Mouse (Mus musculus) lung, adult 10 weeks (tissue): Measurements from ENCODE around the gene Catsper2. TPM values are rescaled to one million over a fixed set of nuclear protein-coding genes. Genes with fewer than 3 reads are reported as not detected.

ENCODE experiments used
- polyA plus RNA-seq: library from polyadenylated mRNA; stranded (reverse); fragments of 350-450 nt; fragmentation: Illumina TruSeq; extraction: RNeasy Lipid Tissue Mini Kit (QIAGEN cat#74804); gene quantifications from one replicate; pipeline ENCODE4 v1.2.3, GENCODE M21; 2014; ENCODE audit warnings: low read depth, low replicate concordance; ENCODE audit not compliant: insufficient read depth

The Catsper2 gene
- polyA plus RNA-seq: 1.3 TPM

DNA sequence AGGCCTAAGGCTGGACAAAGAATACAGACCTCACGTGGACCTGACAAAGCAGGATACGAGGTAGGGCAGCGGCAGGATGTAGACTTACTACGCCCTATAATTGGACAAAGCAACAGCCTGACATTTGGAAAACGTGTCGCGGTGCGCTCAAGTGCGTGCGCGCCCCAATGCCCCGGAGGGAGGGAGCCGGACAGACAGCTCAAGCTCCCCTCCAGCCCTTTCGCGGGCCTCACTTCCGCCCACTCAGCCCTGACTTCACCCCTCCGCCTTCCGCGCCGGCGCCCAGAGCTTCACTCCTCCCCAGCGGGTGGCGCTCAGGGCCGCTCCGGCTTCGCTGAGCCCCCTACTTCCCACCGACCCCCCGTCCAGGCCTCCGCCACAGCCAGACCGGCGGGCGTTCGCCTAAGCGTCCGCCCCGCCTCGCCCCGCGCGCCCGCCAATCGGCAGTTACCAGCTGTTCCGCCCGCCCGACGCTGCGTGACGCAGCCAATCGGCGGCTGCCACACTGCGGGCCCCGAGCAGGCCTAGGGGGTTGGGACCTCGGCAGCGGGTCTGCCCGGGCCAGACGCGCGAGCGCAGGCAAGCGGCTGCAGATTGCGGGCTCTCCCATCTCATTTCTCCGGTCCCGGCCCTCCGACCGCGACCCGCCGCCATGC, at the start of gene Catsper2, which contains the start of gene Pdia3:
TSS of gene Catsper2 (minus strand) at position 406 of the 656 bp plus-strand sequence.
TSS of gene Pdia3 (plus strand) at position 389 of the 656 bp plus-strand sequence.

GRCm38 (mm10) chr2:121456692-121457642, 43.4 kb upstream of the Catsper2 start, which contains the start of gene Serinc4:
Gene Serinc4, minus strand, starts transcription at chr2:121456781.

GRCm38 (mm10) chr2:121452990-121453389, 39.4 kb upstream of the Catsper2 start, which contains the start of gene Hypk:
Gene Hypk, plus strand, starts transcription at chr2:121453290.

DNA sequence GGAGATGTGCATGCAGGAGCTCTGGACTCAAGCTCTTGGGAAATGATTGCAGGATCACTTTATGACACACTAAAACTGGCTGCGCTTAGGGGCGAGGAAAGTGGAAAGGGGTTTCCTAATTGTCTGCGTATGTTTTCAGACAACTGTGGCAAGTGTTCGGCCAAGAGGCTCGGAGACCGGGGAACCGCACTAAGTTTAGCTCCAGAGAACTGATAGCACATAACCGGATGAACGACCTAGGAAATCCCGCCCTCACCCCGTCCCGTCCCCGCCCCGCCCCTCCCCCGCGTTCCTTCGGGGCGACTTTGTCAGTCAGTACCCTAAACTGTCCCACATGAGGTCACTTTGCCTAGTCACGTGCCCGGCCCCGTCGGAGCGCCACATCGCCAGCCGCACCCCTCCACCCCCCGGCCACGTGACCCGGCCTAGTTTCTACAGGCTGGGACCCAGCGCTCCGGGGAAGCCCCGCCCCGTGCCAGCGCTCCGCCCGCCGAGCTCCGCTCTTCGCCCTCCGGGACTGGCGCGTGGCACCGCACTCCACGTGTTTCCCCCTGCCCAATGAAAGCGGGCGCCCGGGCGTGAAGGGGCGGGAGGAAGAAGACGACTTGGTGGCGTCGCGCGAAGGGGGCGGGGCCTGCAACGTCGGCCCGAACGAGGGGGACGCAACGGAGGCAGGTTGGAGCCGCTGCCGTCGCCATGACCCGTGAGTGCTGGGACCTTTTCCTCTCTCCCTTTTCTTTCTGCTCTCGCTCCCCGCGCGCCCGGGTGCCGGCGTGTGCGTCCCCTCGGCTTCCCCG, 35.3 kb upstream of the Catsper2 start, which contains the start of gene Serf2:
TSS of gene Serf2 (plus strand) at position 457 of the 797 bp plus-strand sequence.

GRCm38 (mm10) chr2:121444178-121444577, 30.6 kb upstream of the Catsper2 start, which contains the start of gene Ell3:
Gene Ell3, minus strand, starts transcription at chr2:121444278.

DNA sequence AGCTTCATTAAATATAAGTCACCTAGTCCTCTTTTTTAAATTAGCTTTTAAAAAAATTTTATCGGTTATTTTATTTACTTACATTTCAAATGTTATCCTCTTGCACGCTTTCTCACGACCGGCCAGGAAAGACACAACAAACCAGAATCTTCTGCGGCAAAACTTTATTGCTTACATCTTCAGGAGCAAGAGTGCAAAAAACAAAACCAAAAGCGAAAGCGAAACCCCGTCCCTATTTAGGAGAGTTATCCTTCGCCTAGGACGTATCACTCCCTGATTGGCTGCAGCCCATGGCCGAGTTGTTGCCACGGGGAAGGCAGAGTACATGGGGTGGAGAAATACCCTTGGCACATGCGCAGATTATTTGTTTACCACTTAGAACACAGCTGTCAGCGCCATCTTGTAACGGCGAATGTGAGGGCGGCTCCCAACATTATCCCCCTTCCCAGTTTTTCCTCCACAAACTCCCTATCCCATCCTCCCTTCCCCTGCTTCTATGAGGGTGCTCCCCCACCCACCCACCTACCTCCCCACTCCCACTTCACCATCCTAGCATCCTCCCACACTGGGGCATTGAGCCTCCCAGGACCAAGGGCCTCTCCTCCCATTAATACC, 26.5 kb downstream of the Catsper2 start, which contains the start of gene Strc:
TSS of gene Strc (minus strand) at position 208 of the 615 bp plus-strand sequence.

GRCm38 (mm10) chr2:121357494-121357893, 56.1 kb downstream of the Catsper2 start, which contains the start of gene Ckmt1:
Gene Ckmt1, plus strand, starts transcription at chr2:121357714.

DNA sequence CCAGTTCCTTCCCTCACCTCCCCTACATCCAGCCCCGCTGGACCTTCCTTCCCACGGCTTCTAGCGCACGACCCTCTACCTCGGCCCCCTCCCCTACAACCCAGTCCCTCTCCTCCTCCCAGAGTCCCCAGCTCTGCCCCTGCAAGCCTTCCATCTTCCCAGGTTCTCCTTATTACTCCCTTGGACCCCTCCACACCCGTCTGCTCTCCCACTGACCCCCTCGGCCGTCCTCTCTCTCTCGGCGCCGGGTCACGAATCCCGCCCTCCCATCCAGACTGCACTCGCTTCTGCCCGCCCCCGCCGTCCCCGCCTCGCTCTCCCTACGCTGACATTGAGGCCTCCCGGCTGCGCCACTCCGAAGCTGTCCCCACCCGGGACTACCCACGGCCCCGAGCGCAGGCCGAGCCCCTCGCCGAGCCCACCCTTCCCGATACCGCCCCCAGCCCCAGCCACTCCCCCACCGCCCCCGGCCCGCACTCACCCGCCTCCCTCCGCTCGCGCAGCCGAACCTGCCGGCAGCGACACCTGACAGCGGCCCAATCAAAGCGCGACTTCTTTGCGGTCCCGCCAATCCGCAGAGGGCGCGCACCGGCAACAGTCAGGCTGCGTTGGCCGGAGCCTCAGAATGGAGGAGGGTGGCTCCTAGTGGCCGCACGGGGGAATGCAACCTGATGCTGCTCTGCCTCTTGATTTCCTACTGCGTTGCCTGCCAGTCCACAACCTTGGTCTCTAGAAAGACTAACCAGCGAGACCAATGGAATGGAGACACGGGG, 58.6 kb downstream of the Catsper2 start, which contains the start of gene Ppip5k1:
TSS of gene Ppip5k1 (minus strand) at position 577 of the 773 bp plus-strand sequence.

Other genes starting within 250 kb of the Catsper2 start
- gene Tubgcp4, start 243.1 kb downstream of the Catsper2 start, polyA plus RNA-seq: 7.2 TPM
- 6.5 TPM for gene Zscan29, start 242.7 kb downstream of the Catsper2 start, polyA plus RNA-seq
- gene Trp53bp1, start 142.4 kb downstream of the Catsper2 start, polyA plus RNA-seq: 7.3 TPM
- 1.7 TPM for gene Map1a, start 124.2 kb downstream of the Catsper2 start, polyA plus RNA-seq
- 10.8 TPM for gene Ppip5k1, start 58.4 kb downstream of the Catsper2 start, polyA plus RNA-seq
- gene Ckmt1, start 56.1 kb downstream of the Catsper2 start, polyA plus RNA-seq: 15.9 TPM
- gene Strc, start 26.6 kb downstream of the Catsper2 start, polyA plus RNA-seq: 0.22 TPM
- gene Pdia3, start within 50 bp of the Catsper2 start, polyA plus RNA-seq: 250 TPM
- gene Ell3, start 30.5 kb upstream of the Catsper2 start, polyA plus RNA-seq: 1.2 TPM
- gene Serf2, start 35.4 kb upstream of the Catsper2 start, polyA plus RNA-seq: 691 TPM
- gene Hypk, start 39.5 kb upstream of the Catsper2 start, polyA plus RNA-seq: 12.5 TPM
- 0.11 TPM for gene Serinc4, start 43.0 kb upstream of the Catsper2 start, polyA plus RNA-seq
- gene Mfap1b, start 60.3 kb upstream of the Catsper2 start, polyA plus RNA-seq: 28.4 TPM
- gene Mfap1a, start 92.9 kb upstream of the Catsper2 start, polyA plus RNA-seq: 16.0 TPM
- gene Wdr76, start 92.9 kb upstream of the Catsper2 start, polyA plus RNA-seq: 2.1 TPM